Mouse (Mus musculus) heart, adult 2 months (tissue): ENCODE measurements around the gene Ypel3.

Source experiments
- CTCF ChIP-seq: fragments of 200-600 bp; IDR thresholded peaks from 2 replicates; pipeline ENCODE4 v1.8.1; 2022; ENCODE audit warnings: antibody characterized with exemption, mild to moderate bottlenecking, moderate library complexity
- EP300 ChIP-seq: fragments of 200-500 bp; IDR thresholded peaks from 2 replicates; pipeline ENCODE4 v1.6.1; 2011; ENCODE audit warnings: low read depth, low read length, control low read depth; ENCODE audit not compliant: insufficient read depth

DNA sequence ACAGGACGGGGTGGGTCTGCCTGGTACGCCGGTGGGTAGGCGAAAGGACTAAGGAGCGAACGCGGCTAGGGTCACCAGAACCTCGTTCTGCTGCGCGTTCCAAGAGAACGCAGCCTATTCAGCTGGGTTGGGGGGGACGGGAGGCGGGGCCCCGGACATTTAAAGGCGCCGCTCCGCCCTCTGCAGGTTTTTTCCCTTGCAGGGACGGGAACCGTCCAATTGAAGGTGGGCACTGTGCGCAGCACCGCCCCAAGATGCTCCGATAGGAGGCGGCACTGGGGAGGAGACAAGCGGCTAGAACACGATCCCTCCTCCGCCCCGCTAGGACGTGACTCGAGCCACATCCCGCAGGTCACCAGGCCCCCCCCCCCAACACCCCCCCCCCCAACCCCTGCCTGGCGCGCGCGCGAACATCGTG lies 22.3 kb downstream of the Ypel3 start:
- TF ChIP-seq CTCF (peak; percentile 64; the same call in 1 of the 2 replicates), EP300 (peak; percentile 61; the same call in 1 of the 2 replicates)
